Mouse (Mus musculus) B cell, adult 67 days (primary cell): ENCODE measurements around the gene Spata6. TPM values are rescaled to one million over a fixed set of nuclear protein-coding genes. Genes with fewer than 3 reads are reported as not detected.

Experiments used
- total RNA-seq, 2 experiments: library from RNA; stranded (reverse); gene quantifications; 4 replicates each; pipeline ENCODE4 v1.2.4; 2023

The Spata6 gene
- total RNA-seq = 10 to 100 TPM; 22.0 to 23.0 TPM

DNA sequence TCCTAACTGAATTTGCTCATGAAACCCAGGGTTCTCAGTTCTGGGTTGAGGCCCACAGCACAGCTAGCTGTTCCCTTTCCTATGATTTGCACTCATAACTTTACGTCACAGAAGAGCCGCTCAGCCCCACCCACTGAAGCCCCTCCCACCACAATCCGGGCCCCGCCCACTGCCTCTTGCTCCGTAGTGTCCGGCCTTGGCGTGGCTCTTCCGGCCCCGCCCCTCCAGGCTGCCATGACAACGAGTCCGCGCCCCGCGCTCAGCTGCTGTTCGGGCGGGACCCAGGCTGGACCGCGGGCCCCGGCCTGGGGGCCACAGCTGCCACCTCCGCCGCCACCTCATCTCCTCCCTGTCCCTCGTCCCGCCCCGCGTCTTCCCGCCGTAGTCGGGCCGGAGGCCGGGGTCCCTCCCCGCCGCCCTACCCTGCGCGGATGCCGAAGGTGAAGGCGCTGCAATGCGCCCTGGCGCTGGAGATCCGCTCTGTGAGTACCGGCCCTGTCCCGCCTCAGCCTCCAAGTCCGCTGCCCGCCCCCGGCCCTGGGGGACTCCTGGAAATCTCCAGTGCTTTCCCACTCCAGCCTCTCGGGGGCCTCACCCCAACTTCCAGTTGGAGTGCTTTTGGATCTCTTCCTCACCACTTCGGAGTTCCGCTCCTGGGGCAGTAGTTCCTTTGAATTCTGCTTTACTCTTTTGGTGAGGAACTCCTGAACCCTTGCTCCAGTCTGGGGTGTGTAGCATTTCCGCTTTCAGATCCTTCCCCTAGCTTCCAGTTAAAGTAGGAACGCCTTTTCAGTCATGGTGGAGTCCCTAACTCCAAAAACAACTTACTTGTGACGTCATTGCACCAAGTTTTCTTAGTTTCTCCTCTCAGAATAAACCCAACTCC lies at the start of gene Spata6:
Spata6 (plus strand) TSS at position 209 of the 886 bp plus-strand sequence.

Other genes with a start within 250 kb of the Spata6 start
- gene Slc5a9, start 182.9 kb downstream of the Spata6 start, total RNA-seq = not detected
- not detected for gene Skint8, start 199.4 kb downstream of the Spata6 start, total RNA-seq